Mouse (Mus musculus): ENCODE data around the gene Rbfox3.

DNA sequence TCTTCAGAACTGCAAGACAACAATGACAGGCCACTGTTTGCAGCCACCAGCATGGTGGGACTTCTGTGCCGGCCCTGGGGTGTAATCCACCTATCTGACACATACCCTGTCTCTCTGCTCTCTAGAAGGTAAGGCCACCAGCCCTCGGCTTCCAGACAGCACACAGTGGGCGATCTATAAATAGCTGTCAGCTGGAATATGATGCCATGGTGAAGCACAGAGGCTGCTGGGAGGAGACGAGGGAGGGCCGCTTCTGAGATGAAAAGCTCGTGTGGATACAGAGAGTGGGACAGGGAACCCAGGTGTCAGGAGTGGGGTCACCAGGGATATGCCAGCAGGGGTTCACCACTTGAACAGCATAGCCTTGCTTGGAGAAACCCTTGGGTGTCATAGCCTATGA is 120.0 kb downstream of the Rbfox3 start:
- TF ChIP-seq POLR2A (IDR thresholded peaks at IDR 0.05; ENCODE audit: insufficient read length, low read depth) (no peak), MAX (IDR thresholded peaks at IDR 0.05; ENCODE audit: low read depth) (no peak), E2F4 (IDR thresholded peaks at IDR 0.05; ENCODE audit: insufficient read depth) (no peak), POLR2AphosphoS2 (IDR thresholded peaks at IDR 0.05; ENCODE audit: insufficient read length, low read depth) (no peak), TCF3 (IDR thresholded peaks at IDR 0.05; ENCODE audit: insufficient read length, low read depth) (no peak), USF1 (IDR thresholded peaks at IDR 0.05; ENCODE audit: low read depth) (no peak)

Measured in myocyte (in vitro differentiated cells).